Mouse (Mus musculus) ES-E14 (cell line): ENCODE measurements around the gene Gm9913. TPM values are rescaled to one million over a fixed set of nuclear protein-coding genes. Genes with fewer than 3 reads are reported as not detected.

ENCODE experiments used
- DNase-seq: peaks from one replicate; pipeline ENCODE4 v3.0.0-alpha.2; 2013; ENCODE audit warnings: low read depth, low spot score
- H3K27ac ChIP-seq: 2 replicates; pipeline ENCODE4 v1.5.1; 2012; ENCODE audit warnings: low read depth, mild to moderate bottlenecking, low read length, moderate library complexity, mixed read lengths; ENCODE audit not compliant: poor library complexity, insufficient read depth, severe bottlenecking
- H3K36me3 ChIP-seq: 2 replicates; pipeline ENCODE4 v1.6.1; 2012; ENCODE audit warnings: mild to moderate bottlenecking, low read length, moderate library complexity, mixed read lengths; ENCODE audit not compliant: control insufficient read depth, poor library complexity, insufficient read depth, severe bottlenecking
- H3K4me1 ChIP-seq, 2 experiments: fragments of 150-350 bp in 1 of 2; sonication (generic) in 1 of 2; 2 replicates each; pipeline ENCODE4 v1.6.1; 2012; ENCODE audit warnings: low read length in 2 of 2, mild to moderate bottlenecking in 1 of 2, mixed read lengths in 1 of 2; ENCODE audit not compliant: control insufficient read depth in 2 of 2, insufficient read depth in 2 of 2, poor library complexity in 1 of 2
- H3K4me3 ChIP-seq, 2 experiments: fragments of 150-350 bp in 1 of 2; sonication (generic) in 1 of 2; 2 replicates each; pipeline ENCODE4 v1.5.1; 2012; ENCODE audit warnings: low read length in 2 of 2, low read depth in 1 of 2, mild to moderate bottlenecking in 1 of 2, mixed read lengths in 1 of 2; ENCODE audit not compliant: insufficient read depth in 1 of 2, poor library complexity in 1 of 2, severe bottlenecking in 1 of 2
- H3K9ac ChIP-seq: 2 replicates; pipeline ENCODE4 v1.6.1; 2012; ENCODE audit warnings: low read depth, mild to moderate bottlenecking, low read length, mixed read lengths; ENCODE audit not compliant: poor library complexity, insufficient read depth, severe bottlenecking
- H3K9me3 ChIP-seq: fragments of 150-350 bp; sonication (generic); 2 replicates; pipeline ENCODE4 v1.6.1; 2012; ENCODE audit warnings: low read depth, mild to moderate bottlenecking, low read length; ENCODE audit not compliant: control insufficient read depth, insufficient read depth
- CHD2 ChIP-seq: IDR thresholded peaks from 2 replicates; pipeline ENCODE4 v1.6.1; 2014; ENCODE audit warnings: mild to moderate bottlenecking, low read depth, low read length, inconsistent platforms
- HCFC1 ChIP-seq: IDR thresholded peaks from 2 replicates; pipeline ENCODE4 v1.6.1; 2012; ENCODE audit warnings: low read length, inconsistent platforms, borderline replicate concordance; ENCODE audit not compliant: insufficient read depth
- MAFK ChIP-seq: IDR thresholded peaks from 2 replicates; pipeline ENCODE4 v1.6.1; 2014; ENCODE audit warnings: mild to moderate bottlenecking, low read depth, low read length, inconsistent platforms; ENCODE audit not compliant: insufficient read depth
- ZC3H11A ChIP-seq: IDR thresholded peaks from 2 replicates; pipeline ENCODE4 v1.6.1; 2012; ENCODE audit warnings: low read depth, mild to moderate bottlenecking, inconsistent platforms, low read length, borderline replicate concordance
- ZNF384 ChIP-seq: IDR thresholded peaks from 2 replicates; pipeline ENCODE4 v1.6.1; 2012; ENCODE audit warnings: low read depth, low read length, inconsistent platforms
- in situ Hi-C, 2 experiments: fragments of 600-800 bp; cut with MboI; formaldehyde crosslinking; loops; one replicate each; pipeline ENCODE4 v1.15.1; 2025; ENCODE audit warnings: low sequenced_read_pairs in 2 of 2, inconsistent platforms in 1 of 2; ENCODE audit not compliant: unreplicated experiment in 2 of 2
- total RNA-seq: library from RNA; depleted of rRNA; stranded (reverse); fragments of 300-350 nt; gene quantifications from 2 replicates; pipeline ENCODE4 v1.2.3, GENCODE M21; 2012; rRNA removed

Gene Gm9913
- total RNA-seq, 1 experiment: not detected

- Histone ChIP-seq H3K4me1 (no peaks in the 10 kb centered on the region), H3K9ac (no peak overlapping the region), H3K4me3 (no peak overlapping the region), H3K27ac (no peak overlapping the region), H3K9me3 (no peaks in the 10 kb centered on the region), H3K36me3 (no peaks in the 10 kb centered on the region)
- TF ChIP-seq ZNF384 (no peak), MAFK (no peak)
- in situ Hi-C loops: no loop called here
- no peak for DNase-seq
Observed at GRCm38 (mm10) chr2:125544986-125545385, 40.1 kb downstream of the Gm9913 start.

GRCm38 (mm10) chr2:125548806-125549578 is 44.1 kb downstream of the Gm9913 start:
- TF ChIP-seq CHD2 (no peak), HCFC1 (no peak), ZC3H11A (no peak), MAFK (no peak), ZNF384 (no peak)
- H3K9ac ChIP-seq: no peak overlapping the region
- H3K4me1 ChIP-seq: no peaks in the 10 kb centered on the region
- no peak for DNase-seq
- H3K27ac ChIP-seq: no peak overlapping the region
- no peaks in the 10 kb centered on the region for H3K9me3 ChIP-seq
- no peak overlapping the region for H3K4me3 ChIP-seq
- H3K36me3 ChIP-seq: no peaks in the 10 kb centered on the region
- in situ Hi-C loops: no loop called here

GRCm38 (mm10) chr2:125555830-125556229 is 50.9 kb downstream of the Gm9913 start:
- DNase-seq: no peak
- Histone ChIP-seq H3K4me3 (no peak overlapping the region), H3K9me3 (no peaks in the 10 kb centered on the region), H3K27ac (no peak overlapping the region), H3K9ac (no peak overlapping the region), H3K36me3 (no peaks in the 10 kb centered on the region), H3K4me1 (peaks cover 0 to 4% of the 10 kb centered on the region in 2 experiments; a peak in 1 of 4 replicates)
- in situ Hi-C loops: no loop called here
- TF ChIP-seq CHD2 (no peak), MAFK (no peak), ZC3H11A (peak; percentile 15; the same call in 1 of the 2 replicates)

Other genes starting within 250 kb of the Gm9913 start
- 6.8 and 9.6 TPM in 2 replicates for gene Fbn1, start 2.9 kb downstream of the Gm9913 start, total RNA-seq
- 12.5 and 16.2 TPM in 2 replicates for gene Cep152, start 120.0 kb downstream of the Gm9913 start, total RNA-seq
- gene Eid1, start 168.0 kb downstream of the Gm9913 start, total RNA-seq: 12.5 and 23.6 TPM in 2 replicates
- 0.79 and 1.1 TPM in 2 replicates for gene Shc4, start 219.1 kb downstream of the Gm9913 start, total RNA-seq